Mouse (Mus musculus) C2C12 (cell line): Measurements from ENCODE around the gene Lrriq1. TPM values are rescaled to one million over a fixed set of nuclear protein-coding genes. Genes with fewer than 3 reads are reported as not detected.

Experiments
- H3K27me3 ChIP-seq: one replicate; pipeline ENCODE4 v1.6.1; 2011; ENCODE audit not compliant: control insufficient read depth, insufficient read depth, insufficient read length
- H3K36me3 ChIP-seq: one replicate; pipeline ENCODE4 v1.6.1; 2011; ENCODE audit not compliant: control insufficient read depth, insufficient read depth
- H3K4me3 ChIP-seq: one replicate; pipeline ENCODE4 v1.5.1; 2011; ENCODE audit warnings: mild to moderate bottlenecking, control low read depth; ENCODE audit not compliant: poor library complexity, insufficient read depth, severe bottlenecking
- H3K79me2 ChIP-seq: one replicate; pipeline ENCODE4 v1.6.1; 2011; ENCODE audit not compliant: control insufficient read depth, insufficient read depth
- H3K79me3 ChIP-seq: one replicate; pipeline ENCODE4 v1.6.1; 2011; ENCODE audit warnings: low read depth, control low read depth
- H3ac ChIP-seq: one replicate; pipeline ENCODE3; 2011; ENCODE audit warnings: low read depth; ENCODE audit not compliant: control insufficient read depth, insufficient read length
- CEBPB ChIP-seq: IDR thresholded peaks from one replicate; pipeline ENCODE4 v1.6.1; 2011; ENCODE audit warnings: low read depth, mild to moderate bottlenecking, control low read depth, moderate library complexity
- CTCF ChIP-seq: IDR thresholded peaks from one replicate; pipeline ENCODE4 v1.5.1; 2011; ENCODE audit not compliant: control insufficient read depth, insufficient read depth, insufficient read length
- FOSL1 ChIP-seq: IDR thresholded peaks from one replicate; pipeline ENCODE4 v1.8.0; 2011; ENCODE audit warnings: mild to moderate bottlenecking, low read length; ENCODE audit not compliant: poor library complexity, insufficient read depth, severe bottlenecking
- MAX ChIP-seq: IDR thresholded peaks from one replicate; pipeline ENCODE4 v1.6.1; 2011; ENCODE audit warnings: mild to moderate bottlenecking, control low read depth
- MYOD1 ChIP-seq: IDR thresholded peaks from one replicate; pipeline ENCODE4 v1.6.1; 2011; ENCODE audit warnings: low read depth; ENCODE audit not compliant: control insufficient read depth, insufficient read length
- MYOG ChIP-seq: IDR thresholded peaks from one replicate; pipeline ENCODE4 v1.6.1; 2011; ENCODE audit not compliant: control insufficient read depth, insufficient read length; ENCODE audit errors: extremely low read depth
- USF1 ChIP-seq: IDR thresholded peaks from one replicate; pipeline ENCODE4 v1.6.1; 2011; ENCODE audit warnings: low read depth, mild to moderate bottlenecking, control low read depth, moderate library complexity
- polyA plus RNA-seq: library from polyadenylated mRNA; unstranded; fragments of >200 nt; fragmentation: generic; extraction: Trizol; gene quantifications from one replicate; pipeline ENCODE4 v1.2.1, GENCODE M21; 2012; ENCODE audit warnings: missing spikeins

Gene Lrriq1
- polyA plus RNA-seq, 1 experiment = not detected

DNA sequence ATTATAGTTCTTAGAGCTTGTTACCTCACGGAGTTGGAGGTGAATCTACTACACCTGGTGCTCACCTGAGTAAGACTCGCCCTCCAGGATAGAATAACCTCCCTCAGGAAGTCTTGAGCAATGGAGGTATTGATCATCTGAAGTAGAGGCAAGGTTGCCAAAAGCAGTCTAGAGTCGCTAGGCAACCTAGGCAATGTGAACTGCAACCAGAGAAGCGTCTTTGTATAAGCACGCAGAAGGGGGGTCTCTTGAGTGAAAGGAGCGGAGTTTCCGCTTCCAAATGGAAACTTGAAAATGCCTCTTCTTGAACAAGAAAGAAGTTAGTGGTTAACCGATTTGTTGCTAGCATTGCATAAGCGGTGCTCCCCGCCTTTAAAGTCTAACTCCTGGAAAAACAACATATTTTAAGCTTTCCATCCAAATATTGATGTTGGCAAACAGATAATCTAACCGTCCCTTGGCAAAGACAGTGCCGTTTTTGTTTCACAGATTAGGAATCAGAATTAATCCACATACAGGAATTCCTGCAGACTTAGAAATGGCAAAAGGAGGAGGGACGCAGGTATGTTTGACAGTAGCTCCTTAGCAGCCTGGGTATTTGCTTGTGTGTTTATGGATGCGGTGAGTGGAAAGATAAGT is 201.0 kb downstream of the Lrriq1 start:
- Histone ChIP-seq H3K27me3 (no peaks in the 10 kb centered on the region), H3K79me3 (no peaks in the 10 kb centered on the region), H3K4me3 (no peak overlapping the region), H3ac (no peak overlapping the region), H3K79me2 (no peaks in the 10 kb centered on the region), H3K36me3 (no peaks in the 10 kb centered on the region)
- TF ChIP-seq MYOG = no peak
- TF ChIP-seq MAX = no peak
- TF ChIP-seq CTCF = no peak
- no peak for TF ChIP-seq FOSL1
- TF ChIP-seq MYOD1 = no peak
- no peak for TF ChIP-seq USF1
- no peak for TF ChIP-seq CEBPB

DNA sequence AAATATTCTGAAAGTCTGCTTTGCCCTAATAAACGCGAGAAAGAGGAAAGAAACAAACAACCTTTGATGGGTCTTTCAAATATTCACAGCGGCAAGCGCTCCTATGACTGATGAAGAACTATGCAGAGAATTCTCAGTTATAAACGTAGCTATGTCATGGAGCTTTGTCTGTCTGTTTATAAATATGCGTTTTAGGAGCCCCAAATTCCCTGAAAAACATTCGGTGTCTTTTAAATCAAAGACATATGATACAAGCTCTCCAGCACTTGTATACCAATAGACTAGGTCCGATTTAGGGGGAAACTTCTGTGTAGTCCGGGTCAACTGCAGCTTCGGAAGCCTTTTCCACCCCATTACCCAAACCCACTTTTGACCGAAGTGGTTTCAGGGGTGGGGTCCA is 205.2 kb downstream of the Lrriq1 start:
- Histone ChIP-seq H3K79me3 (no peaks in the 10 kb centered on the region), H3ac (no peak overlapping the region), H3K79me2 (no peaks in the 10 kb centered on the region), H3K36me3 (no peaks in the 10 kb centered on the region), H3K27me3 (no peaks in the 10 kb centered on the region), H3K4me3 (no peak overlapping the region)
- no peak for TF ChIP-seq MYOG
- TF ChIP-seq CTCF = no peak
- no peak for TF ChIP-seq USF1
- no peak for TF ChIP-seq CEBPB
- no peak for TF ChIP-seq MYOD1
- no peak for TF ChIP-seq MAX
- TF ChIP-seq FOSL1 = no peak

DNA sequence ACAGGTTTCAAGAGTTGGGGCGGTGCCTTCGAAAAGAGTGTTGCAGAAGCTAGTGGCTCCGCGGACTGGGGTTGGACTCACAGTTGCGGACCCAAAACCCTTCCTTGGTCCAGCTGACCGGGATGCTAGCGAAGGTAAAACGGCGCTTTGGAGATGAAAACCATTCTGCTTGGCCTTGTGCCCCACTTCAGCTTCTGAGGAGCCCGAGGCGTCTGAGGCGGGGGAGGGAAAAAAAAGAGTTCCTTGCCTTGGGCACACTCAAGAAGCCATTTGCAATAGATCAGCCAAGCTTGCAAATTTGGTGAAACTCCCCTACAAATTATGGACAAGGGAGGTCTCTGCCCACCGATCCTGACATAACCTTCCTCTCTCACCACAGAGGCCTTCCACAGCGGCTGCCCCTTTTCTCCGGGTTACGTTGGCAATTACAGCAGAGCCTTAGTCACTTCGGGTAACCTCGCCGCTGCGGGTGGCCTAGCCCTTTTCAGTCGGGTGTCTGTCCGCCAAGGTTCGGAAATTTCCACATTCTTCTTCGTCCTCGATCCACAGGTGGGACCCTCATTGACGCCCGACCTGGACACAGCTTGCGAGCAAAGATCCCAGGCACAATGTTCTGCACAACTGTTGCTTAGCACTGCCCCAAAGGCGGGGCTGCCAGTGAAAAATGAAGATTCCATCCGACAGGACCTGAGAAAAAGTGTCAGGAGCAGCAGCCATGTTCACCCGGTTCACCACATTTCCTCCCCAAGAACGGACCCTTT is 206.2 kb downstream of the Lrriq1 start, which contains the start of gene Alx1:
Alx1 (minus strand) TSS at position 486 of the 761 bp plus-strand sequence.
- Histone ChIP-seq H3K27me3 (no peaks in the 10 kb centered on the region), H3K36me3 (no peaks in the 10 kb centered on the region), H3K79me2 (no peaks in the 10 kb centered on the region), H3ac (no peak within 1 kb of the TSS), H3K79me3 (no peaks in the 10 kb centered on the region), H3K4me3 (no peak within 1 kb of the TSS)
- no peak for TF ChIP-seq MAX

DNA sequence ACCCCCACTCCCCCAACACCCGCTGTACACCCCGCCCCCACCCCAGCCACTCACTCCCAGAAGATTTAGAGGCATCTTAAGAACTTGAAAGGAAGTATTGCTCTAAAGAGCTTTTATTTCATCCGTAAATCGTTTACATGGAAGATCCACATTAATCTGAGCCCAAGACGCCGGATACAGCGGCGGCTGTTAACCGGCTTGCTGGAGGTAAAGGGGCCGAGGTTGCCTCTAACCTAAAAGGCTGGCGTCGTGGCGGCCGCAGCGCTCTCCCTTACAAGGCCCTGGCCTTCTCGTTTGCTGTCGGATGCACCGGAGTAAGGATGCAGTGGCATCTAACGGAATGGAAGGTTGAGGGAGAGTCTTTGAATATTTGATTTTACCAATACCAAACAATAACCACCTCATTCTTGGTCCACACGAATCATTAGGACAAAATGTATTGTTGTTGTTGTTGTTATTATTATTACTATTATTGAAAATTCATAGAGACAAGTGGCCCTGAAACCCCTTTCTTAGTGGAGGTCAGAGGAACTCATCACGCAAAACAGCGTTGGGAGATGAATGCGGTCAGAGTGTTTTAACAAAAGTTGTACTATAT is 206.9 kb downstream of the Lrriq1 start:
- no peak overlapping the region for H3K4me3 ChIP-seq
- no peak for TF ChIP-seq CTCF
- TF ChIP-seq CEBPB = no peak
- TF ChIP-seq FOSL1 = no peak
- no peak for TF ChIP-seq MYOG
- no peak for TF ChIP-seq MAX
- TF ChIP-seq USF1 = no peak

DNA sequence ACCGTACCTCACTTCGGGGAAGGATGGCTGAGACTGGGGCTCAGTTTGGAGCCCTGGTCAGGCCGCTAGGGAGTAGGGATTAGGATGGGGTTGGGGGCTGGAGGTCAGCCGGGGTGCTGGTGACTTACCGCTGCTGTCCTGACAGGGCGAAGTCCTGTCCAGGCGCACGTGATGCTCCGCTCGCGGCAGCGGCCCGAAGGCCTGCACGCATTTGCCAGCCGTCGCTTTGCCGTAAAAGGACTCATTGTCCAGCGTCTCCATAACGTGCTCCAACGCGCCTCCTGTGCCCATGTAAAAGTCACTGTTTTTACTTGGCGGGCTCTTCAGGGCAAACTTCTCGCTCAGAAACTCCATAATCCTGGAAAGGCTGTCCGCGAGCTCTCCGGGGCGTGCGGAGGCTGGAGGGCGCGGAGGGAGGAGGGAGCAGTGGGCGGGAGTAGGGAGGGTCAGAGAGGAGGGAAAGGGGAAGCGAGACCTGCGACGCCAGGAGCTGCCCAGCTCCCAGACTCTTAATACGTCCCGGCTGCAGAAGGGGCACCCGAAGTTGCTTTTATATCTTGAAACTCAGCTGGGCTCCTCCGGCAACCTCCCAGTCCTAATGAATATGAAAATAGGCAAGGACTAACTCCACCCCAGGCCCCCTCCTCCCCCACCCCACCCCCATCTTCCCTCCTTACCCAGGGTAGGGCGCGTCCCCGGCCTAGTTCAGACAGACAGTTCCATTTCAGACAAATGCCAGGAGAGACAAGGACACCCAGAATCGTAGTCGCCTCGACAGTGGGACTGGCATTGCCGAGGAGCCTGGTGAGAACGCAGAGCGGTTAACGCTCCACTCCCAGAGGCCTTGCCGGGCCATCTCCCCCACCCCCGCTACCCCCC is 207.6 kb downstream of the Lrriq1 start:
- TF ChIP-seq MYOD1 (no peak), USF1 (peak; percentile 30)
- Histone ChIP-seq H3K79me3 (no peaks in the 10 kb centered on the region), H3ac (no peak overlapping the region), H3K36me3 (no peaks in the 10 kb centered on the region), H3K4me3 (no peak overlapping the region), H3K27me3 (no peaks in the 10 kb centered on the region), H3K79me2 (no peaks in the 10 kb centered on the region)

More for the DNA sequence above, 206.9 kb downstream of the Lrriq1 start:
- no peaks in the 10 kb centered on the region for H3K79me3 ChIP-seq
- no peaks in the 10 kb centered on the region for H3K27me3 ChIP-seq
- H3ac ChIP-seq = no peak overlapping the region
- H3K36me3 ChIP-seq = no peaks in the 10 kb centered on the region
- H3K79me2 ChIP-seq = no peaks in the 10 kb centered on the region
